Mouse (Mus musculus) liver, adult 2 months (tissue): ENCODE data around the gene Pcsk1n. TPM values are rescaled to one million over a fixed set of nuclear protein-coding genes. Genes with fewer than 3 reads are reported as not detected.

Source experiments
- DNase-seq: peaks from one replicate; pipeline ENCODE4 v3.0.0-alpha.2; 2011; ENCODE audit warnings: low read depth, low spot score; ENCODE audit errors: extremely low read depth
- H3K27ac ChIP-seq: fragments of 200-500 bp; replicated peaks from 2 replicates; pipeline ENCODE4 v1.5.1; 2012; ENCODE audit warnings: low read depth, mild to moderate bottlenecking, control low read depth, inconsistent platforms, low read length; ENCODE audit not compliant: insufficient read depth
- H3K27me3 ChIP-seq: fragments of 200-500 bp; 2 replicates; pipeline ENCODE4 v1.6.1; 2012; ENCODE audit warnings: mild to moderate bottlenecking, moderate library complexity, low read length, inconsistent platforms; ENCODE audit not compliant: control insufficient read depth, insufficient read depth
- H3K36me3 ChIP-seq: fragments of 200-500 bp; 2 replicates; pipeline ENCODE4 v1.6.1; 2012; ENCODE audit warnings: low read length, inconsistent platforms; ENCODE audit not compliant: control insufficient read depth, insufficient read depth
- H3K4me1 ChIP-seq: fragments of 200-500 bp; 2 replicates; pipeline ENCODE4 v1.6.1; 2011; ENCODE audit warnings: low read length; ENCODE audit not compliant: control insufficient read depth, insufficient read depth
- H3K4me3 ChIP-seq: fragments of 200-500 bp; 2 replicates; pipeline ENCODE4 v1.5.1; 2011; ENCODE audit warnings: low read depth, mild to moderate bottlenecking, control low read depth, low read length, moderate library complexity; ENCODE audit not compliant: insufficient read depth
- H3K79me2 ChIP-seq: fragments of 200-500 bp; 2 replicates; pipeline ENCODE4 v1.6.1; 2012; ENCODE audit warnings: inconsistent platforms, mild to moderate bottlenecking, low read length, moderate library complexity; ENCODE audit not compliant: control insufficient read depth, insufficient read depth
- H3K9ac ChIP-seq: fragments of 200-500 bp; 2 replicates; pipeline ENCODE4 v1.6.1; 2012; ENCODE audit warnings: low read depth, mild to moderate bottlenecking, control low read depth, inconsistent platforms, low read length
- CTCF ChIP-seq: fragments of 200-500 bp; IDR thresholded peaks from 2 replicates; pipeline ENCODE4 v1.5.1; 2011; ENCODE audit warnings: low read depth, low read length, control low read depth
- POLR2A ChIP-seq: fragments of 200-500 bp; IDR thresholded peaks from 2 replicates; pipeline ENCODE4 v1.6.1; 2011; ENCODE audit warnings: low read length, control low read depth; ENCODE audit not compliant: insufficient read depth; ENCODE audit errors: extremely low read depth
- WGBS: fragments of 180-500 bp; shearing (Covaris S2); methylation state at CpG from one replicate; pipeline ENCODE4 v1.1.7; 2018; 5-methylcytosine and 5-hydroxymethylcytosine counted together
- polyA plus RNA-seq: library from polyadenylated mRNA; depleted of rRNA; stranded (reverse); fragments of >200 nt; gene quantifications from 2 replicates; pipeline ENCODE4 v1.2.3, GENCODE M21; 2012
- total RNA-seq: library from RNA; depleted of rRNA; stranded (reverse); fragments of >200 nt; gene quantifications from 2 replicates; pipeline ENCODE4 v1.2.3, GENCODE M21; 2014

Pcsk1n gene
- total and polyA plus RNA-seq, 2 experiments: 0.09 TPM; not detected in 1

GRCm38 (mm10) chrX:7947900-7948492 lies 28.4 kb downstream of the Pcsk1n start:
- H3K9ac ChIP-seq: peak overlapping the region; percentile 75
- 2% methylated on average over 38 of the region's 38 CpGs for WGBS
- H3K27me3 ChIP-seq: no peaks in the 10 kb centered on the region
- H3K4me3 ChIP-seq: peak overlapping the region; percentile 73
- H3K79me2 ChIP-seq: no peaks in the 10 kb centered on the region
- DNase-seq: peak; percentile 91
- H3K27ac ChIP-seq: no peak overlapping the region
- H3K36me3 ChIP-seq: no peaks in the 10 kb centered on the region
- H3K4me1 ChIP-seq: 0 out of 2 replicates have a peak, but pooled peaks cover 4% of the 10 kb centered on the region
- TF ChIP-seq CTCF (no peak), POLR2A (0 out of 2 replicates have a peak, but pooled peaks have one; percentile 18)

- H3K4me3 ChIP-seq: no peak overlapping the region
- H3K4me1 ChIP-seq: 0 out of 2 replicates have a peak, but pooled peaks cover 4% of the 10 kb centered on the region
- no peak overlapping the region for H3K27ac ChIP-seq
- H3K27me3 ChIP-seq: no peaks in the 10 kb centered on the region
- H3K79me2 ChIP-seq: no peaks in the 10 kb centered on the region
- TF ChIP-seq POLR2A (no peak), CTCF (no peak)
- DNase-seq: no peak
- no peaks in the 10 kb centered on the region for H3K36me3 ChIP-seq
- WGBS: 84% methylated on average over 7 of the region's 7 CpGs
- no peak overlapping the region for H3K9ac ChIP-seq
Observed at GRCm38 (mm10) chrX:7950091-7950490, 30.5 kb downstream of the Pcsk1n start.

- TF ChIP-seq POLR2A (no peak), CTCF (no peak)
- DNase-seq: no peak
- Histone ChIP-seq H3K9ac (no peak overlapping the region), H3K27me3 (no peaks in the 10 kb centered on the region), H3K79me2 (no peaks in the 10 kb centered on the region), H3K4me1 (peaks cover 4% of the 10 kb centered on the region; the same call in 1 of the 2 replicates), H3K27ac (no peak overlapping the region), H3K4me3 (no peak overlapping the region), H3K36me3 (no peaks in the 10 kb centered on the region)
- WGBS: 91% methylated on average over 9 of the region's 9 CpGs
Observed at GRCm38 (mm10) chrX:7958868-7959267, 39.2 kb downstream of the Pcsk1n start.

- DNase-seq: no peak
- WGBS: 70% methylated on average over 7 of the region's 7 CpGs
- Histone ChIP-seq H3K27ac (no peak overlapping the region), H3K4me3 (no peak overlapping the region), H3K4me1 (no peaks in the 10 kb centered on the region), H3K36me3 (no peaks in the 10 kb centered on the region), H3K27me3 (no peaks in the 10 kb centered on the region), H3K9ac (no peak overlapping the region), H3K79me2 (no peaks in the 10 kb centered on the region)
- TF ChIP-seq CTCF (no peak), POLR2A (no peak)
Observed at GRCm38 (mm10) chrX:7963829-7964626, 44.4 kb downstream of the Pcsk1n start.

- H3K27me3 ChIP-seq: no peaks in the 10 kb centered on the region
- TF ChIP-seq CTCF (no peak), POLR2A (no peak)
- DNase-seq: no peak
- H3K9ac ChIP-seq: no peak overlapping the region
- H3K4me1 ChIP-seq: no peaks in the 10 kb centered on the region
- no peak overlapping the region for H3K4me3 ChIP-seq
- H3K27ac ChIP-seq: no peak overlapping the region
- no peaks in the 10 kb centered on the region for H3K36me3 ChIP-seq
- H3K79me2 ChIP-seq: no peaks in the 10 kb centered on the region
- 64% methylated on average over 4 of the region's 4 CpGs for WGBS
Observed at GRCm38 (mm10) chrX:7966161-7966560, 46.5 kb downstream of the Pcsk1n start.

- TF ChIP-seq POLR2A (no peak), CTCF (no peak)
- Histone ChIP-seq H3K4me3 (no peak overlapping the region), H3K79me2 (no peaks in the 10 kb centered on the region), H3K4me1 (no peaks in the 10 kb centered on the region), H3K27ac (no peak overlapping the region), H3K27me3 (no peaks in the 10 kb centered on the region), H3K36me3 (no peaks in the 10 kb centered on the region), H3K9ac (no peak overlapping the region)
- DNase-seq: no peak
- WGBS: 79% methylated on average over 8 of the region's 9 CpGs
Observed at GRCm38 (mm10) chrX:7967596-7968201, 48.1 kb downstream of the Pcsk1n start.
